Mouse (Mus musculus) kidney, adult 2 months (tissue): ENCODE results near the gene Sptb. TPM values are rescaled to one million over a fixed set of nuclear protein-coding genes. Genes with fewer than 3 reads are reported as not detected.
A peak's percentile ranks its signal among the peaks of the same experiment; 100 is the strongest.

ENCODE experiments used
- DNase-seq: peaks from one replicate; pipeline ENCODE4 v3.0.0; 2021
- H3K27ac ChIP-seq: fragments of 200-500 bp; 2 replicates; pipeline ENCODE4 v1.5.1; 2012; ENCODE audit warnings: low read depth, low read length, control low read depth, inconsistent platforms; ENCODE audit not compliant: insufficient read depth
- H3K27me3 ChIP-seq: fragments of 200-500 bp; replicated peaks from 2 replicates; pipeline ENCODE4 v1.6.1; 2012; ENCODE audit warnings: mild to moderate bottlenecking, moderate library complexity, low read length, inconsistent platforms; ENCODE audit not compliant: control insufficient read depth, insufficient read depth
- H3K36me3 ChIP-seq: fragments of 200-500 bp; 2 replicates; pipeline ENCODE4 v1.6.1; 2012; ENCODE audit warnings: mild to moderate bottlenecking, moderate library complexity, low read length, inconsistent platforms; ENCODE audit not compliant: control insufficient read depth, insufficient read depth
- H3K4me1 ChIP-seq: fragments of 200-500 bp; 2 replicates; pipeline ENCODE4 v1.6.1; 2011; ENCODE audit warnings: low read length; ENCODE audit not compliant: control insufficient read depth, insufficient read depth
- H3K4me3 ChIP-seq: fragments of 200-500 bp; 2 replicates; pipeline ENCODE4 v1.5.1; 2011; ENCODE audit warnings: mild to moderate bottlenecking, low read depth, low read length, control low read depth; ENCODE audit not compliant: insufficient read depth
- CTCF ChIP-seq: fragments of 200-500 bp; conservative IDR thresholded peaks from 2 replicates; pipeline ENCODE4 v1.5.1; 2011; ENCODE audit warnings: low read depth, mild to moderate bottlenecking, control low read depth, low read length, moderate library complexity, mixed read lengths; ENCODE audit not compliant: insufficient read depth, insufficient read length
- POLR2A ChIP-seq: fragments of 200-500 bp; IDR thresholded peaks from one replicate; pipeline ENCODE4 v1.6.1; 2011; ENCODE audit warnings: low read depth, low read length, control low read depth
- WGBS: fragments of 180-500 bp; shearing (Covaris S2); methylation state at CpG from one replicate; pipeline ENCODE4 v1.1.7; 2018; 5-methylcytosine and 5-hydroxymethylcytosine counted together
- polyA plus RNA-seq: library from polyadenylated mRNA; depleted of rRNA; stranded (reverse); fragments of >200 nt; gene quantifications from 2 replicates; pipeline ENCODE4 v1.2.3, GENCODE M21; 2012

Gene Sptb
- polyA plus RNA-seq, 1 experiment, result 1.9 TPM

DNA sequence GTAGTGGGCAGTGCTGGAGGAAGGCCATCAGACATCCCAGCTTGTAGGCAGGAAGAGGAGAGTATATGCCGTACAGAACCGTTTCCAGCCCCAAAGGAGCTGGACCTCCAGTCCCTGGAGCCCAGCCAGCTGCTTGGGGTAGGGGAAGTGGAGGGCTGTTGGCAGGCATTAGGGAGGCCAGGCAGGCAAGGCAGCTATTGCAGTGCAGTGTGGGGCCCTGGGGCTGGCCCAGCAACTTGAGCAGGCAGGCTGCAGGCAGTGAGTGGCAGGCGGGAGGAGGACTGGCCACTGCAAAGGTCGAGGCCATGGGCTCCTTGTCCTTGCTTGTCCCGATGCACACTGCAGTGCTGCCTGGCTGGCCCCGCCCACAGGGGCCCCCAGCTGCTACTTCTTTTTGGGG lies 127.5 kb downstream of the Sptb start:
- no peak for TF ChIP-seq CTCF
- TF ChIP-seq POLR2A, result peak; percentile 5
- H3K36me3 ChIP-seq, result peaks cover 5% of the 10 kb centered on the region
- H3K27ac ChIP-seq, result no peak overlapping the region; the same call in 1 of the 2 replicates
- 12% methylated on average over 6 of the region's 6 CpGs for WGBS
- peak; percentile 63 for DNase-seq
- no peaks in the 10 kb centered on the region for H3K27me3 ChIP-seq
- H3K4me3 ChIP-seq, result no peak overlapping the region
- H3K4me1 ChIP-seq, result peaks cover 14% of the 10 kb centered on the region; the same call in 1 of the 2 replicates

- no peak overlapping the region for H3K4me3 ChIP-seq
- 50% methylated on average over 3 of the region's 3 CpGs for WGBS
- peak; percentile 53 for DNase-seq
- H3K27ac ChIP-seq, result no peak overlapping the region
- no peaks in the 10 kb centered on the region for H3K27me3 ChIP-seq
- H3K36me3 ChIP-seq, result peaks cover 8% of the 10 kb centered on the region
- TF ChIP-seq CTCF, result no peak
- no peak for TF ChIP-seq POLR2A
- peaks cover 14% of the 10 kb centered on the region; the same call in 1 of the 2 replicates for H3K4me1 ChIP-seq
Measured at GRCm38 (mm10) chr12:76582139-76582538, 128.2 kb downstream of the Sptb start.

DNA sequence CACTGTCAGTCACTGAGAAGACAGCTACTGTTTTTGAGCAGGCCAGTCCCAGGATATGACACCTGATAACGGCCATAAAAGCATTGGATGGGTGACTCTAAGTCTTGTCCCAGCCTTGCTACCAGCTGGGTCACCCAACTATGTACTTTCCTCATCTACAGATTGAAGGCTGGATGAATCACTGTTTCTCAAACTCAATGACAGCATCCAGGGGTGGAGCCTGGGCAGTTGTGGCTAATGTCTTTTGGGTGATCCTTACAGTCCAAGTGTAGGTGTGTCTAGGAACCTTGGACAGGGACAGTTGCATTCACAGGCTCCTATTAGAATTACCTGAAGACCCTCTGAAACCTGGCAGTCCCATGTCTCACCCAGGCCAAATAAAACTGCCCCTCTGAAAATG lies 130.5 kb downstream of the Sptb start:
- TF ChIP-seq CTCF (no peak), POLR2A (no peak)
- no peak overlapping the region for H3K27ac ChIP-seq
- no peak overlapping the region for H3K4me3 ChIP-seq
- peaks cover 12% of the 10 kb centered on the region for H3K36me3 ChIP-seq
- H3K27me3 ChIP-seq, result no peaks in the 10 kb centered on the region
- DNase-seq, result no peak
- peaks cover 14% of the 10 kb centered on the region; the same call in 1 of the 2 replicates for H3K4me1 ChIP-seq
- WGBS, result 76% methylated on average over 1 of the region's 1 CpGs

DNA sequence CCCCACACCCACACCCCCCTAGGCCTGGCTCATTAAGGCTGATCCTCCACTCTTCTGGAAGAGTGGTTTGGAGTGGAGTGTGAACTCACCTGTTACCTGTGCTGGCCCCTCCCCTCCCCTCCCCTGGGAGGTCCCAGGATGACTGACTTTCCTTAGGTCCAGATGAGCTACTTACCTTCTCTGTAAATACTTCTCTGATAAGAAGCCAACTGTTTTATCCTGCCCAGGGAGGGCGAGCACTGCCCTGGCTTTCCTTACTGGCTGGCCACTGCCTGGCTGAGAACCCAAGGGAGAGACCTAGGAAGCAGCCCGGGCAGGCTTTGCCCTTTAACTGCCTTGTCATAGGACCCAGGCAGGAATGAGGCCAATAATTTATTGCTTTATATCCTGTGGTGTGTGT lies 131.9 kb downstream of the Sptb start:
- 18% methylated on average over 2 of the region's 2 CpGs for WGBS

DNA sequence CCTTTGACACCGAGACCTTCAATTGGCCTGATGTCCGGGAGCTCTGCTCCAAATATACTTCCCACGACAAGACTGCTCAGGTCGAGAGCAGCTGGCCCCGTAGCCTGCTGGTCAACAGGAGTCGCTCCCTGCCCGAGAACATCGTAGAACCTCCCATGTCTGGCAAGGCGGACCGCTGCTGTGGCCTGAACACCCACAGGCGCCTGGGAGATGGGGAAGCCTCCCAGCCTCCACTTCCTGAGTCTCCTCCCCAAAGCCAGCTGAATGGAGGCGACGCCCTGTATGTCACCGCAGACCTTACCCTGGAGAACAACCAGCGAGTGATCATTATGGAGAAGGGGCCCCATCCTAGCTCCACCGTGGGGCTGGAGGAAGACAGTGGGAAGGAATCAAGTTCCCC lies 132.5 kb downstream of the Sptb start:
- peaks cover 14% of the 10 kb centered on the region; the same call in 1 of the 2 replicates for H3K4me1 ChIP-seq
- peaks cover 12% of the 10 kb centered on the region for H3K36me3 ChIP-seq
- peak overlapping the region; percentile 18; the same call in 1 of the 2 replicates for H3K27ac ChIP-seq
- no peaks in the 10 kb centered on the region for H3K27me3 ChIP-seq
- WGBS, result 75% methylated on average over 16 of the region's 16 CpGs
- no peak for DNase-seq
- H3K4me3 ChIP-seq, result no peak overlapping the region
- TF ChIP-seq CTCF (no peak), POLR2A (no peak)

More for the DNA sequence above, 131.9 kb downstream of the Sptb start:
- no peak for TF ChIP-seq CTCF
- TF ChIP-seq POLR2A, result no peak
- H3K27ac ChIP-seq, result peak overlapping the region; percentile 18; the same call in 1 of the 2 replicates
- H3K36me3 ChIP-seq, result peaks cover 12% of the 10 kb centered on the region
- H3K4me3 ChIP-seq, result no peak overlapping the region
- DNase-seq, result peak; percentile 53
- no peaks in the 10 kb centered on the region for H3K27me3 ChIP-seq
- peaks cover 14% of the 10 kb centered on the region; the same call in 1 of the 2 replicates for H3K4me1 ChIP-seq

GRCm38 (mm10) chr12:76576806-76577205 lies 133.5 kb downstream of the Sptb start:
- WGBS, result 73% methylated on average over 8 of the region's 8 CpGs
- TF ChIP-seq POLR2A (no peak), CTCF (no peak)
- Histone ChIP-seq H3K36me3 (peaks cover 12% of the 10 kb centered on the region), H3K4me3 (no peak overlapping the region), H3K4me1 (peaks cover 14% of the 10 kb centered on the region; the same call in 1 of the 2 replicates), H3K27ac (no peak overlapping the region), H3K27me3 (no peaks in the 10 kb centered on the region)
- DNase-seq, result no peak

- TF ChIP-seq POLR2A, result no peak
- no peak for TF ChIP-seq CTCF
- no peak for DNase-seq
- peaks cover 14% of the 10 kb centered on the region; the same call in 1 of the 2 replicates for H3K4me1 ChIP-seq
- peaks cover 12% of the 10 kb centered on the region for H3K36me3 ChIP-seq
- no peak overlapping the region for H3K27ac ChIP-seq
- no peaks in the 10 kb centered on the region for H3K27me3 ChIP-seq
- WGBS, result 90% methylated on average over 9 of the region's 9 CpGs
- H3K4me3 ChIP-seq, result no peak overlapping the region
Measured at GRCm38 (mm10) chr12:76576061-76576460, 134.3 kb downstream of the Sptb start.
